Mouse (Mus musculus) lung, adult 2 months (tissue): Measurements from ENCODE around the gene Zfp819. TPM values are rescaled to one million over a fixed set of nuclear protein-coding genes. Genes with fewer than 3 reads are reported as not detected.
"Not testable (repeated sequence)": the region's sequence is repeated elsewhere in the genome, so short reads cannot be mapped to it uniquely, and the experiment has no call there.

Source experiments
- DNase-seq: peaks from one replicate; pipeline ENCODE4 v3.0.0; 2022
- H3K4me1 ChIP-seq: fragments of 200-500 bp; 2 replicates; pipeline ENCODE4 v1.6.1; 2011; ENCODE audit warnings: low read length; ENCODE audit not compliant: control insufficient read depth, insufficient read depth
- H3K4me3 ChIP-seq: fragments of 200-500 bp; replicated peaks from 2 replicates; pipeline ENCODE3; 2011; ENCODE audit warnings: low read depth, mild to moderate bottlenecking, control low read depth, low read length; ENCODE audit errors: extremely low read depth
- CTCF ChIP-seq: fragments of 200-500 bp; IDR thresholded peaks from 2 replicates; pipeline ENCODE4 v1.5.1; 2011; ENCODE audit warnings: mild to moderate bottlenecking, low read length, control low read depth; ENCODE audit not compliant: insufficient read depth
- POLR2A ChIP-seq: fragments of 200-500 bp; IDR thresholded peaks from 2 replicates; pipeline ENCODE4 v1.6.1; 2011; ENCODE audit warnings: low read depth, mild to moderate bottlenecking, control low read depth, low read length, borderline replicate concordance; ENCODE audit errors: extremely low read depth
- WGBS: fragments of 180-500 bp; shearing (Covaris S2); methylation state at CpG from one replicate; pipeline ENCODE4 v1.1.7; 2018; 5-methylcytosine and 5-hydroxymethylcytosine counted together
- polyA plus RNA-seq: library from polyadenylated mRNA; depleted of rRNA; stranded (reverse); fragments of >200 nt; gene quantifications from 2 replicates; pipeline ENCODE4 v1.2.3, GENCODE M21; 2012; rRNA removed

Zfp819 gene
- polyA plus RNA-seq, 1 experiment, result not detected

DNA sequence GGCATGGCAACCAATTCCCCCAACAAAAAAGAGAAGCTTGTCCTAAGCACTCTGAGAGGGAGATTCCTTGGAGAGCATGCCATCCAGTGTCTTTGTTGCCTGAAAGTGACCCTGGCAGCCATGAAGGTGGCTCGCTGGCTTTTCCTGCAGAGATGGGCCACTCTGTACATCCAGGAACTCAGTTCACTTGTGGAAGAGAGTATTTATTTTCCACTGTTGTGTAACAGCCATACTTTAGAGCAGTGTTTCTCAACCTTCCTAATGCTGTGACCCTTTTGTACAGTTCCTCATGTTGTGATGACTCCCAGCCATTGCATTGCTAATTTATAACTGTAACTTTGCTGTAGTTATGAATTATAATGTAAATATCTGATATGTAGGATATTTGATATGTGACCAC lies 30.1 kb downstream of the Zfp819 start:
- H3K4me1 ChIP-seq, result no peaks in the 10 kb centered on the region; the same call in 1 of the 2 replicates
- no peak overlapping the region for H3K4me3 ChIP-seq
- DNase-seq, result no peak
- no peak for TF ChIP-seq POLR2A
- TF ChIP-seq CTCF, result no peak
- WGBS, result 66% methylated on average over 1 of the region's 1 CpGs

DNA sequence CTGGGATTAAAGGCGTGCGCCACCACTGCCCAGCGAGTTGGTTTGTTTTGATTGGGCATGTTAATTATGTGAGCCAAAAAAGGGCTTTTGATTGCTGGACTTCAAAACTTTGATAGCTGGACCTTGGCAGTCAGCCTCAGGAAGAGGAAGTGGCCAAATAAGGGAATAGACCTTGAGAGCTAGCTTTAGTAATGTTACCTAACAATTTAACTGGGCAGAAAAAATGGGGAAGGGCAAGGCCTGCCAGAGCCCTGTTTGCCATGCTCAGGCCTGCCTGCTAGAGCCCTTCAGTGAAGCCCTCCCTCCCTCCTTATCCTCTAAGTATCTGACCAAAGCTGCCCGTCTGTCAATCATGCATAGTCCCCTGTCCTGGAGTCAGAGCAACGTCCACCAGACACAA lies 35.6 kb downstream of the Zfp819 start:
- WGBS, result 43% methylated on average over 5 of the region's 5 CpGs
- no peak for DNase-seq
- no peak overlapping the region for H3K4me3 ChIP-seq
- H3K4me1 ChIP-seq, result no peaks in the 10 kb centered on the region
- TF ChIP-seq CTCF, result no peak
- TF ChIP-seq POLR2A, result no peak

DNA sequence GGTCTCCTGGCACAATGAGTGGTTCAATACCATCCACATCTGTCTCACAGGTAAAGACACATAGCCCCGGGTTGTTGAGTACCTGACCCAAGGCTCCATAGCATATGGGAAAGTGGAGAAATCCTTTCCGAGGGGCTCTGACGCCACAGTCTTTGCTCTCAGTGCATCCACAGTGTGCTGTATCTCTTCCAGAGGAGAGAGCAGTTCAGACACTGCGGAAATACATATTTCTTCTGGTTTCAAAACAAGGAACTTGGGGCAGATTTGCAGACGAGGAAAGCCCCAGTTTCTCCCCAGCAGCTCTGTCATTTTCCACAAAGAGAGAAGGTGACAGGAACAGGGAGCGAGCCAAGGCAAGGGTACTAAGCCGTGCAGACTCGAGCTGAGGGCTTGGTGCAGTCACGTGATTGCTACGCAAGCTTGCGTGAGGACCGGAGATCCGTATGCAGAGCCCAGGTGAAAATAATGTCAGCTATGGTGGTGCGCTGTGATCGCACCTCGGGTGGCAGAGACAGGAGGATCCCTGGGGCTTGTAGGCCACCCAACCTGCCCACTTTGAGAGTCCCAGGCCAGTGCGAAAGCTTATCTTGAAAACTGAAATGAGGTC lies 36.2 kb downstream of the Zfp819 start:
- TF ChIP-seq CTCF (no peak), POLR2A (no peak)
- Histone ChIP-seq H3K4me1 (no peaks in the 10 kb centered on the region), H3K4me3 (no peak overlapping the region)
- no peak for DNase-seq
- WGBS, result 70% methylated on average over 17 of the region's 17 CpGs

DNA sequence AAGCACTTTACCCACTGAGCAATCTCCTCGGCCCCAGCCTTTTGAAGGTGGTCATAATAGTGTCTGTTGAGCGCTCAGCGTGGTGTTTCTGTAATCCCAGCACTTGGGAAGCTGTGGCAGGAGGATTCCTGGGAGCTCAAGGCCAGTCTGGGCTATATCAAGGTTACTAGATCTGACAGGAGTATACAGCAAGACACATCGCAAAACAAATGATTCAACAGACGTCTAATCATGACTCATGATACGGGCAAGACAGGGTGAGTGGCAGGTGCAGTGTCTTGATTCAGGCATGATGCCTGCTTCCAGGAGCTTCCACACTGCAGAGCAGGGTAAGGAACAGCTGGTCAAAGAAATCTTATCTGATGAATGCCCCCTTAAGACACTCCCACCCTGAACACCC lies 45.7 kb downstream of the Zfp819 start:
- Histone ChIP-seq H3K4me1 (no peaks in the 10 kb centered on the region), H3K4me3 (no peak overlapping the region)
- no peak for DNase-seq
- WGBS, result 81% methylated on average over 6 of the region's 6 CpGs
- no peak for TF ChIP-seq POLR2A
- no peak for TF ChIP-seq CTCF

DNA sequence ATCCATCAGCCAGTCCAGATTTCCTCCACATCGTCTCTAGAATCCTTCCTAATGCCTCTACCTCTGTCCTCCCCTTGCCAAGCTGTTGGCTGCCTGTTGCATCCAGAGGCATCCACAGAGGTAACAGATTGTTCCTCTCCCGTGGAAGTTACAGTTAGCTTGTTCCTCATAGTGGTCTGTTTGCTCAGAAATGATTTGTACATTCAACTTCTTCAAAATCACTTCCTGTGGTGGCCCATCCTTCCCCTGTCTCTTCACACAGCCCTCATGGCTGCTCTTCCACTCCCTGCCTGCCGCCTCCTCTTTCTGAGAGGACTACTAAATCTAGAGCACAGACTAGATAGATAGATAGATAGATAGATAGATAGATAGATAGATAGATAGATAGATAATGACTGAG lies 47.5 kb downstream of the Zfp819 start:
- TF ChIP-seq CTCF (no peak), POLR2A (no peak)
- no peak for DNase-seq
- Histone ChIP-seq H3K4me3 (no peak overlapping the region), H3K4me1 (no peaks in the 10 kb centered on the region)
- 58% methylated on average over 3 of the region's 3 CpGs for WGBS

DNA sequence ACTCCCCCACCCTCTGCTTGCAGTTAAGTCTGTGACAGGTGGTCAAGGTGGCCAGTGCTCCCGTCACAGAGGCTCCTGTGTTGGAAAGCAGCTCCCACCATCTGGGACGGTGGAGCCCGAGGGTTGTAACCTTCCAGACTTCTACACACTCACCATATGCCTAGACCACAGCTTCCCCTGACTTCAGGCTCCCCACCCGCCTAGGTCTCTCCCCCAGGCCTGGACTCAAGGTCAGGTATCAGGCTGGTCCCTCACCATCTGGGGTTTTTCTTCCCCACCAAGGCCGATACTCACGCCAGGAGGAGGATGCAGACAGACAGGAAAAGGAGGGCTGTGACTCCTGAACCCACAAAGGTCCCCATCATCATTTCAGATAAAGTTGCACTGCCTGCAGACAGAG lies 49.3 kb downstream of the Zfp819 start:
- WGBS, result 49% methylated on average over 6 of the region's 6 CpGs
- H3K4me1 ChIP-seq, result no peaks in the 10 kb centered on the region
- no peak for DNase-seq
- H3K4me3 ChIP-seq, result no peak overlapping the region
- TF ChIP-seq POLR2A, result no peak
- no peak for TF ChIP-seq CTCF

DNA sequence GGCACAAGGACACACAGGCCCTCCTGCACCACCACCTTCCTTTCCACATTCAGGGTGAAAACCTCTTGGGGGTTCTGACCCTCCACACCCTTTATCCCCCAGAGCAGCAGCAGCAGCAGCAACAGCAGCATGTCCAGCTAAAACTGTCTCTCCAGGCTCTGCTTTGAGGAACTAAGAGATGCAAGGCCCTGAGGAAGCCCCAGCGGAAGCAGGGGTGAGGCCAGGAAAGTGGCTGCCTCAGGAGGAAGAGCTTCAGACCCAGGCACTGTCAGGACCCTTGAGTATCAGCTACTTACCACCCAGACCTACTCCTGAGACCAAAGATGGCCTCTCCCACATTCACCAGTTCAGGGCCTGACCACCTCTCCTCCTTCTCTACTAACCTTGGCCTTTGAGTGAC lies 53.0 kb downstream of the Zfp819 start, which contains the start of gene Siglece:
TSS of gene Siglece (minus strand) at position 160 of the 400 bp plus-strand sequence.
- TF ChIP-seq CTCF (no peak), POLR2A (no peak)
- no peaks in the 10 kb centered on the region for H3K4me1 ChIP-seq
- 53% methylated on average over 1 of the region's 1 CpGs for WGBS
- no peak for DNase-seq
- H3K4me3 ChIP-seq, result no peak within 1 kb of the TSS

DNA sequence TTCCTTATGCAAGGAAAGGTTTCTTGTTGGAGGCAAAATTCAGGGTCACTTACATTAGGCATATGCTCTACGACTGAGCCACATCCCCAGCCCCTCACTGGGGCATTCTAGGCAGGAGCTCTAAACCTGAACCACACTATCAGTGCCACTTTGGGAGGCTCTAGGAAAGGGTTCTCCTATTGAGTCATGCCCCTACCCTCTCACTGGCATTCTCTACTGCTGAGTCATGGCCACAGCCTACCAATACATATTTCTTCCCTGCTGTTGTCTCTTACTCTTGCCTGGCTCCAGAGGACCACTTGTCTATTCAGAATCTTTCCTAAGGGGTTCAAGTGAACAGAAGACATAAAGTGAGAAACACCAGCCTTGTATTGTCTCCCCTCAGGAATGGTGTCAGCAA lies 55.8 kb downstream of the Zfp819 start:
- Histone ChIP-seq H3K4me3 (no peak overlapping the region), H3K4me1 (no peaks in the 10 kb centered on the region)
- TF ChIP-seq CTCF, result no peak
- TF ChIP-seq POLR2A, result no peak
- 67% methylated on average over 1 of the region's 1 CpGs for WGBS
- no peak for DNase-seq

DNA sequence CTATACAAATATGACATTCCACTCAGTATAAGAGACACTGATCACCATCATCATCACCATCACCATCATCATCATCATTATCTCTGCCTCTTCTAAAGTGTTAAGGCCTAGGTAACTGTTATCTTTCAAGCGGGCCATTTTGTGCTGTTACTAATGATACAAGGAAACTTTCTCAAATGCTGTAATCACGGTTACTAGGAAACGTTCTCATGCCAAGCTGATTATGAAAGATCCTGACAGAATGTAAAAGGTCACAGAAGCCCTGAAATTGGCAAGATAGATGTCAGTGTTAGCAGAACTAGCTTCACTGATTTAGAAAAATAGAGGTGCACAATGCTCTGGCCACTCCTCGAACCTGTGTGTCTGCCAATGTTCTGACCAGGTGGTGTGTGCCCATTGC lies 60.3 kb downstream of the Zfp819 start:
- DNase-seq, H3K4me3 ChIP-seq, H3K4me1 ChIP-seq: not testable (repeated sequence)
- WGBS, result 69% methylated on average over 4 of the region's 4 CpGs

Other genes starting within 250 kb of the Zfp819 start
- gene Siglecg, start 199.0 kb upstream of the Zfp819 start, polyA plus RNA-seq, result 17.5 and 18.9 TPM in 2 replicates
- gene Lim2, start 179.5 kb upstream of the Zfp819 start, polyA plus RNA-seq, result 0.05 TPM in 1 of 2 replicates, not detected in the other
- gene Nkg7, start 170.1 kb upstream of the Zfp819 start, polyA plus RNA-seq, result 17.3 and 19.7 TPM in 2 replicates
- gene Cldnd2, start 166.4 kb upstream of the Zfp819 start, polyA plus RNA-seq, result not detected in 2 replicates
- 71.4 and 105 TPM in 2 replicates for gene Etfb, start 163.1 kb upstream of the Zfp819 start, polyA plus RNA-seq
- gene Gm45233, start 163.0 kb upstream of the Zfp819 start, polyA plus RNA-seq, result 1.2 and 1.5 TPM in 2 replicates
- gene Vsig10l, start 144.0 kb upstream of the Zfp819 start, polyA plus RNA-seq, result 6.6 and 14.2 TPM in 2 replicates
- 0.85 and 1.0 TPM in 2 replicates for gene Iglon5, start 117.1 kb upstream of the Zfp819 start, polyA plus RNA-seq
- gene 4931406B18Rik, start 101.2 kb upstream of the Zfp819 start, polyA plus RNA-seq, result not detected in 2 replicates
- gene Cd33, start 62.7 kb upstream of the Zfp819 start, polyA plus RNA-seq, result 11.6 and 15.3 TPM in 2 replicates
- gene Zfp658, start 44.9 kb upstream of the Zfp819 start, polyA plus RNA-seq, result 1.6 and 1.8 TPM in 2 replicates
- gene Zfp719, start 27.6 kb upstream of the Zfp819 start, polyA plus RNA-seq, result 2.0 and 2.5 TPM in 2 replicates
- not detected in 2 replicates for gene Ceacam18, start 27.5 kb downstream of the Zfp819 start, polyA plus RNA-seq
- gene Siglece, start 53.0 kb downstream of the Zfp819 start, polyA plus RNA-seq, result 4.8 and 7.0 TPM in 2 replicates
- gene Ctu1, start 64.8 kb downstream of the Zfp819 start, polyA plus RNA-seq, result 9.8 and 11.5 TPM in 2 replicates
- gene Klk14, start 83.2 kb downstream of the Zfp819 start, polyA plus RNA-seq, result 2.2 and 56.2 TPM in 2 replicates
- 8.4 and 35.6 TPM in 2 replicates for gene Klk13, start 105.4 kb downstream of the Zfp819 start, polyA plus RNA-seq
- 5.8 TPM in 1 of 2 replicates, not detected in the other for gene Klk12, start 161.7 kb downstream of the Zfp819 start, polyA plus RNA-seq
- 3.2 and 26.4 TPM in 2 replicates for gene Klk11, start 167.4 kb downstream of the Zfp819 start, polyA plus RNA-seq
- 1.7 and 117 TPM in 2 replicates for gene Klk10, start 173.9 kb downstream of the Zfp819 start, polyA plus RNA-seq
- 11.6 TPM in 1 of 2 replicates, not detected in the other for gene Klk9, start 184.7 kb downstream of the Zfp819 start, polyA plus RNA-seq
- gene Klk8, start 190.4 kb downstream of the Zfp819 start, polyA plus RNA-seq, result 14.5 and 23.8 TPM in 2 replicates
- 4.6 TPM in 1 of 2 replicates, not detected in the other for gene Klk7, start 204.1 kb downstream of the Zfp819 start, polyA plus RNA-seq
- 0.13 TPM in 1 of 2 replicates, not detected in the other for gene Klk6, start 217.3 kb downstream of the Zfp819 start, polyA plus RNA-seq
- gene Klk5, start 234.8 kb downstream of the Zfp819 start, polyA plus RNA-seq, result 2.7 TPM in 1 of 2 replicates, not detected in the other